Mouse (Mus musculus) embryonic facial prominence, embryonic 12.5 days (tissue): Measurements from ENCODE around the gene Rgs5. TPM values are rescaled to one million over a fixed set of nuclear protein-coding genes. Genes with fewer than 3 reads are reported as not detected.
A peak's percentile ranks its signal among the peaks of the same experiment; 100 is the strongest.

Source experiments
- ATAC-seq: fragments of 200-750 bp; cut with Nextera tagmentation; 2 replicates; pipeline ENCODE4 v1.8.0; 2017; ENCODE audit not compliant: insufficient number of reproducible peaks, insufficient read depth, low FRiP score, low TSS enrichment
- H3K27ac ChIP-seq: fragments of 300-500 bp; sonication (generic); 2 replicates; pipeline ENCODE4 v1.5.1; 2016; ENCODE audit warnings: mild to moderate bottlenecking
- H3K27me3 ChIP-seq: fragments of 300-500 bp; sonication (generic); 2 replicates; pipeline ENCODE4 v1.6.1; 2016; ENCODE audit warnings: mild to moderate bottlenecking, moderate library complexity
- H3K36me3 ChIP-seq: fragments of 300-500 bp; sonication (generic); 2 replicates; pipeline ENCODE4 v1.6.1; 2016; ENCODE audit warnings: mild to moderate bottlenecking
- H3K4me1 ChIP-seq: fragments of 300-500 bp; sonication (generic); 2 replicates; pipeline ENCODE4 v1.6.1; 2016
- H3K4me2 ChIP-seq: fragments of 300-500 bp; sonication (generic); replicated peaks from 2 replicates; pipeline ENCODE4 v1.6.1; 2016; ENCODE audit warnings: mild to moderate bottlenecking, moderate library complexity
- H3K4me3 ChIP-seq: fragments of 300-500 bp; sonication (generic); 2 replicates; pipeline ENCODE4 v1.5.1; 2016; ENCODE audit warnings: mild to moderate bottlenecking
- H3K9ac ChIP-seq: fragments of 300-500 bp; sonication (generic); 2 replicates; pipeline ENCODE4 v1.6.1; 2016; ENCODE audit warnings: mild to moderate bottlenecking, moderate library complexity
- H3K9me3 ChIP-seq: fragments of 300-500 bp; sonication (generic); 2 replicates; pipeline ENCODE4 v1.6.1; 2016; ENCODE audit warnings: mild to moderate bottlenecking, moderate library complexity
- WGBS: fragments of 180-500 bp; shearing (Covaris S2); methylation state at CpG from one replicate; pipeline ENCODE4 v1.1.7; 2016; 5-methylcytosine and 5-hydroxymethylcytosine counted together
- polyA plus RNA-seq: library from polyadenylated mRNA; unstranded; fragments of >200 nt; fragmentation: Nextera tagmentation; extraction: Ambion mirVana; gene quantifications from 2 replicates; pipeline ENCODE4 v1.2.1, GENCODE M21; 2016

Rgs5 gene
- 2.2 and 2.4 TPM in 2 replicates for polyA plus RNA-seq

GRCm38 (mm10) chr1:169655256-169655655, at the start of gene Rgs5:
Gene Rgs5 (plus strand): TSS chr1:169655501.
- H3K4me3 ChIP-seq: 0 out of 2 replicates have a peak within 1 kb of the TSS, but pooled peaks have one; percentile 3
- no peaks in the 10 kb centered on the region for H3K9me3 ChIP-seq
- no peak within 1 kb of the TSS for H3K9ac ChIP-seq
- peak within 1 kb of the TSS; percentile 42 for H3K4me2 ChIP-seq
- no peak for ATAC-seq
- H3K4me1 ChIP-seq: peaks cover 9% of the 10 kb centered on the region; the same call in 1 of the 2 replicates
- H3K27me3 ChIP-seq: no peaks in the 10 kb centered on the region
- no peaks in the 10 kb centered on the region for H3K36me3 ChIP-seq
- no peak within 1 kb of the TSS for H3K27ac ChIP-seq
- WGBS: 11% methylated on average over 8 of the region's 8 CpGs

GRCm38 (mm10) chr1:169606164-169606563, 49.1 kb upstream of the Rgs5 start:
- 73% methylated on average over 3 of the region's 3 CpGs for WGBS
- H3K9me3 ChIP-seq: no peaks in the 10 kb centered on the region
- H3K4me1 ChIP-seq: no peaks in the 10 kb centered on the region
- no peak overlapping the region for H3K27ac ChIP-seq
- no peaks in the 10 kb centered on the region for H3K36me3 ChIP-seq
- H3K9ac ChIP-seq: no peak overlapping the region
- H3K4me2 ChIP-seq: no peak overlapping the region
- no peak for ATAC-seq
- H3K27me3 ChIP-seq: no peaks in the 10 kb centered on the region
- H3K4me3 ChIP-seq: no peak overlapping the region

- no peaks in the 10 kb centered on the region for H3K9me3 ChIP-seq
- H3K4me1 ChIP-seq: no peaks in the 10 kb centered on the region
- 85% methylated on average over 7 of the region's 7 CpGs for WGBS
- no peaks in the 10 kb centered on the region for H3K36me3 ChIP-seq
- ATAC-seq: no peak
- H3K27me3 ChIP-seq: no peaks in the 10 kb centered on the region
- no peak overlapping the region for H3K4me2 ChIP-seq
- H3K4me3 ChIP-seq: no peak overlapping the region
- H3K9ac ChIP-seq: no peak overlapping the region
- H3K27ac ChIP-seq: no peak overlapping the region
Measured at GRCm38 (mm10) chr1:169629738-169630137, 25.6 kb upstream of the Rgs5 start.

GRCm38 (mm10) chr1:169637251-169637750, 18.0 kb upstream of the Rgs5 start:
- Histone ChIP-seq H3K9ac (no peak overlapping the region), H3K4me2 (no peak overlapping the region), H3K9me3 (no peaks in the 10 kb centered on the region), H3K27me3 (no peaks in the 10 kb centered on the region), H3K27ac (no peak overlapping the region), H3K4me1 (no peaks in the 10 kb centered on the region), H3K4me3 (no peak overlapping the region), H3K36me3 (no peaks in the 10 kb centered on the region)
- WGBS: 59% methylated on average over 14 of the region's 14 CpGs
- no peak for ATAC-seq

- 74% methylated on average over 7 of the region's 7 CpGs for WGBS
- H3K9ac ChIP-seq: no peak overlapping the region
- H3K4me1 ChIP-seq: no peaks in the 10 kb centered on the region
- H3K4me3 ChIP-seq: no peak overlapping the region
- no peak overlapping the region for H3K4me2 ChIP-seq
- H3K36me3 ChIP-seq: no peaks in the 10 kb centered on the region
- H3K9me3 ChIP-seq: no peaks in the 10 kb centered on the region
- no peaks in the 10 kb centered on the region for H3K27me3 ChIP-seq
- no peak overlapping the region for H3K27ac ChIP-seq
- no peak for ATAC-seq
Measured at GRCm38 (mm10) chr1:169644884-169645653, 10.2 kb upstream of the Rgs5 start.

GRCm38 (mm10) chr1:169659479-169659878, 4.2 kb downstream of the Rgs5 start:
- Histone ChIP-seq H3K9ac (no peak overlapping the region), H3K36me3 (no peaks in the 10 kb centered on the region), H3K9me3 (no peaks in the 10 kb centered on the region), H3K4me3 (no peak overlapping the region), H3K27ac (no peak overlapping the region), H3K4me2 (no peak overlapping the region), H3K4me1 (peaks cover 9% of the 10 kb centered on the region; the same call in 1 of the 2 replicates), H3K27me3 (no peaks in the 10 kb centered on the region)
- no peak for ATAC-seq
- 11% methylated on average over 4 of the region's 4 CpGs for WGBS

- H3K36me3 ChIP-seq: no peaks in the 10 kb centered on the region
- ATAC-seq: no peak
- H3K9me3 ChIP-seq: no peaks in the 10 kb centered on the region
- no peak overlapping the region for H3K4me2 ChIP-seq
- no peak overlapping the region for H3K4me3 ChIP-seq
- 57% methylated on average over 4 of the region's 4 CpGs for WGBS
- no peaks in the 10 kb centered on the region for H3K27me3 ChIP-seq
- H3K4me1 ChIP-seq: 0 out of 2 replicates have a peak, but pooled peaks cover 5% of the 10 kb centered on the region
- H3K27ac ChIP-seq: no peak overlapping the region
- H3K9ac ChIP-seq: no peak overlapping the region
Measured at GRCm38 (mm10) chr1:169667328-169667727, 12.0 kb downstream of the Rgs5 start.

GRCm38 (mm10) chr1:169670705-169671104, 15.4 kb downstream of the Rgs5 start:
- Histone ChIP-seq H3K4me1 (0 out of 2 replicates have a peak, but pooled peaks cover 5% of the 10 kb centered on the region), H3K9me3 (no peaks in the 10 kb centered on the region), H3K27ac (no peak overlapping the region), H3K27me3 (no peaks in the 10 kb centered on the region), H3K4me3 (no peak overlapping the region), H3K36me3 (no peaks in the 10 kb centered on the region), H3K9ac (no peak overlapping the region), H3K4me2 (no peak overlapping the region)
- ATAC-seq: no peak
- WGBS: 35% methylated on average over 1 of the region's 1 CpGs

GRCm38 (mm10) chr1:169671801-169672200, 16.5 kb downstream of the Rgs5 start:
- no peak overlapping the region for H3K9ac ChIP-seq
- no peak overlapping the region for H3K4me3 ChIP-seq
- no peaks in the 10 kb centered on the region for H3K9me3 ChIP-seq
- H3K4me1 ChIP-seq: 0 out of 2 replicates have a peak, but pooled peaks cover 5% of the 10 kb centered on the region
- H3K36me3 ChIP-seq: no peaks in the 10 kb centered on the region
- WGBS: 79% methylated on average over 2 of the region's 2 CpGs
- no peak for ATAC-seq
- no peaks in the 10 kb centered on the region for H3K27me3 ChIP-seq
- H3K27ac ChIP-seq: no peak overlapping the region
- no peak overlapping the region for H3K4me2 ChIP-seq

GRCm38 (mm10) chr1:169672272-169672671, 17.0 kb downstream of the Rgs5 start:
- ATAC-seq: no peak
- WGBS: 82% methylated on average over 4 of the region's 4 CpGs
- Histone ChIP-seq H3K4me1 (0 out of 2 replicates have a peak, but pooled peaks cover 5% of the 10 kb centered on the region), H3K27me3 (no peaks in the 10 kb centered on the region), H3K4me2 (no peak overlapping the region), H3K9me3 (no peaks in the 10 kb centered on the region), H3K4me3 (no peak overlapping the region), H3K36me3 (no peaks in the 10 kb centered on the region), H3K9ac (no peak overlapping the region), H3K27ac (no peak overlapping the region)

- no peak overlapping the region for H3K9ac ChIP-seq
- H3K9me3 ChIP-seq: no peaks in the 10 kb centered on the region
- no peak overlapping the region for H3K4me2 ChIP-seq
- H3K36me3 ChIP-seq: no peaks in the 10 kb centered on the region
- no peak for ATAC-seq
- no peak overlapping the region for H3K4me3 ChIP-seq
- H3K4me1 ChIP-seq: 0 out of 2 replicates have a peak, but pooled peaks cover 5% of the 10 kb centered on the region
- WGBS: 49% methylated on average over 3 of the region's 3 CpGs
- H3K27ac ChIP-seq: no peak overlapping the region
- no peaks in the 10 kb centered on the region for H3K27me3 ChIP-seq
Measured at GRCm38 (mm10) chr1:169674116-169674515, 18.8 kb downstream of the Rgs5 start.

- no peak overlapping the region for H3K27ac ChIP-seq
- H3K4me2 ChIP-seq: no peak overlapping the region
- no peak overlapping the region for H3K9ac ChIP-seq
- no peaks in the 10 kb centered on the region for H3K4me1 ChIP-seq
- H3K36me3 ChIP-seq: no peaks in the 10 kb centered on the region
- ATAC-seq: no peak
- no peaks in the 10 kb centered on the region for H3K27me3 ChIP-seq
- WGBS: 85% methylated on average over 1 of the region's 1 CpGs
- no peak overlapping the region for H3K4me3 ChIP-seq
- no peaks in the 10 kb centered on the region for H3K9me3 ChIP-seq
Measured at GRCm38 (mm10) chr1:169676751-169677150, 21.4 kb downstream of the Rgs5 start.
